Mouse (Mus musculus) small intestine, adult 2 months (tissue): Measurements from ENCODE around the gene Rassf3.

Source experiments
- CTCF ChIP-seq: fragments of 200-500 bp; IDR thresholded peaks from 2 replicates; pipeline ENCODE4 v1.5.1; 2012; ENCODE audit warnings: low read depth, mild to moderate bottlenecking, control low read depth, inconsistent platforms, low read length, moderate library complexity, mixed read lengths; ENCODE audit not compliant: insufficient replicate concordance, insufficient read length; ENCODE audit errors: extremely low read depth
- POLR2A ChIP-seq: fragments of 200-500 bp; IDR thresholded peaks from 2 replicates; pipeline ENCODE4 v1.6.1; 2012; ENCODE audit warnings: low read depth, mild to moderate bottlenecking, control low read depth, inconsistent platforms, low read length, moderate library complexity

GRCm38 (mm10) chr10:121504973-121505911 is 29.1 kb upstream of the Rassf3 start:
- no peak for TF ChIP-seq CTCF
- peak; percentile 54; the same call in 1 of the 2 replicates for TF ChIP-seq POLR2A
